Mouse (Mus musculus) lung, adult 2 months (tissue): ENCODE results near the gene Fam78a.

Experiments used
- CTCF ChIP-seq: fragments of 200-500 bp; IDR thresholded peaks from 2 replicates; pipeline ENCODE4 v1.5.1; 2011; ENCODE audit warnings: mild to moderate bottlenecking, low read length, control low read depth; ENCODE audit not compliant: insufficient read depth
- POLR2A ChIP-seq: fragments of 200-500 bp; IDR thresholded peaks from 2 replicates; pipeline ENCODE4 v1.6.1; 2011; ENCODE audit warnings: low read depth, mild to moderate bottlenecking, control low read depth, low read length, borderline replicate concordance; ENCODE audit errors: extremely low read depth

DNA sequence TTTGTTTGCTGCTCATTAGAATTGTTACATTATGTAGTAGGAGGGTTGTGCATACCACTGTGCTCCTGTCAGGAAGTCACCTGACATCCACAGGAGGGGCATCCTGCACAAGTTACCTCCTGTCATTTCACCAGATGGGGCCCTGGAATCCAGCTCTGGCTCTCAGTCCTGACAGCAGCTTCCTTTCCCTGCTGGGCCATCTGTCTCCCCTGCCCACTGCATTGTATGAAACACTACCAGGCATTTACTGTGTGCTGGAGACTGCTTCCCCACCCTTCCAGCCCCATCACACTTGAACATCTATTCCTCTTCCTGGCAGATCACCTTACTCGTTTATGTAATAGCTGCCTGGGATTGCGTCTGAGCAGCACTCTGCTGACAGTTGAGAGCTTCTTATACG lies 55.0 kb downstream of the Fam78a start:
- no peak for TF ChIP-seq CTCF
- TF ChIP-seq POLR2A: no peak
